Mouse (Mus musculus) hindbrain, embryonic 16.5 days (tissue): ENCODE data around the gene Ddx28. TPM values are rescaled to one million over a fixed set of nuclear protein-coding genes. Genes with fewer than 3 reads are reported as not detected.
A peak's percentile ranks its signal among the peaks of the same experiment; 100 is the strongest.

Source experiments
- ATAC-seq: fragments of 200-750 bp; cut with Nextera tagmentation; 2 replicates; pipeline ENCODE4 v1.8.0; 2017; ENCODE audit warnings: moderate TSS enrichment, moderate library complexity
- H3K27ac ChIP-seq: fragments of 300-500 bp; sonication (generic); 2 replicates; pipeline ENCODE4 v1.5.1; 2014; ENCODE audit warnings: low read depth, mild to moderate bottlenecking, control low read depth, low read length, moderate library complexity
- H3K27me3 ChIP-seq: fragments of 300-500 bp; sonication (generic); replicated peaks from 2 replicates; pipeline ENCODE4 v1.6.1; 2014; ENCODE audit warnings: low read length; ENCODE audit not compliant: control insufficient read depth, insufficient read depth
- H3K36me3 ChIP-seq: fragments of 300-500 bp; sonication (generic); 2 replicates; pipeline ENCODE4 v1.6.1; 2014; ENCODE audit warnings: mild to moderate bottlenecking, low read length, moderate library complexity, mixed read lengths; ENCODE audit not compliant: control insufficient read depth, insufficient read depth
- H3K4me1 ChIP-seq: fragments of 300-500 bp; sonication (generic); 2 replicates; pipeline ENCODE4 v1.6.1; 2014; ENCODE audit warnings: low read depth, low read length; ENCODE audit not compliant: control insufficient read depth, insufficient read depth
- H3K4me2 ChIP-seq: fragments of 300-500 bp; sonication (generic); 2 replicates; pipeline ENCODE4 v1.6.1; 2014; ENCODE audit warnings: mild to moderate bottlenecking, low read length, control low read depth, moderate library complexity
- H3K4me3 ChIP-seq: fragments of 300-500 bp; sonication (generic); 2 replicates; pipeline ENCODE4 v1.5.1; 2014; ENCODE audit warnings: mild to moderate bottlenecking, low read length, control low read depth, moderate library complexity
- H3K9ac ChIP-seq: fragments of 300-500 bp; sonication (generic); 2 replicates; pipeline ENCODE4 v1.6.1; 2014; ENCODE audit warnings: low read depth, mild to moderate bottlenecking, control low read depth, low read length, moderate library complexity
- H3K9me3 ChIP-seq: fragments of 300-500 bp; sonication (generic); 2 replicates; pipeline ENCODE4 v1.6.1; 2014; ENCODE audit warnings: mild to moderate bottlenecking, low read length, moderate library complexity; ENCODE audit not compliant: control insufficient read depth
- WGBS: fragments of 180-500 bp; shearing (Covaris S2); extraction: QIAGEN DNeasy Blood & Tissue Kit; methylation state at CpG from one replicate; pipeline ENCODE4 v1.1.7; 2014; 5-methylcytosine and 5-hydroxymethylcytosine counted together
- polyA plus RNA-seq: library from polyadenylated mRNA; unstranded; fragments of >200 nt; fragmentation: Nextera tagmentation; extraction: Ambion mirVana; gene quantifications from 2 replicates; pipeline ENCODE4 v1.2.1, GENCODE M21; 2015

Ddx28 gene
- polyA plus RNA-seq, result 20.3 and 22.1 TPM in 2 replicates

DNA sequence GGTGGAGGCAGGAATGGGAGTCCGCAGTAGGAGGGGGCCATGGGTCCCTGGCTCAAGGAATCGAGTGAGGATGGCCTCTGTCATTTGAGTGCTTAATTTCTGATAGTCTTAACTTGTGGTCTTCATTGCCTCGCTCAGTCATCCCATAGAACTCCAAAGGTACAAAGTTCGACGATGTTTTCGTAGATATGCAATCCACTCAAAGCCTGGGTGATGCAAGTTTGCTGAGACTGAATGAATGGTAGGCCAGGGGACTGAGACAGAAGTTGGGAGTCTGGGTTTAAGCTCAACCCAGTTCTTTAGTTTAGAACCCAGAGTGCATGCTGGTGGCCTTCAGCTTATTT, at the start of gene Ddx28:
Ddx28 (minus strand) TSS at position 240 of the 344 bp plus-strand sequence.
- peak within 1 kb of the TSS; percentile 77 for H3K27ac ChIP-seq
- ATAC-seq, result peak; percentile 37
- H3K9ac ChIP-seq, result peak within 1 kb of the TSS; percentile 73
- no peaks in the 10 kb centered on the region for H3K9me3 ChIP-seq
- H3K4me2 ChIP-seq, result peak within 1 kb of the TSS; percentile 97
- peaks cover 14% of the 10 kb centered on the region for H3K4me1 ChIP-seq
- H3K36me3 ChIP-seq, result peaks cover 3% of the 10 kb centered on the region; the same call in 1 of the 2 replicates
- no peaks in the 10 kb centered on the region for H3K27me3 ChIP-seq
- WGBS, result under 1% methylated on average over 6 of the region's 6 CpGs
- peak within 1 kb of the TSS; percentile 69 for H3K4me3 ChIP-seq

- Histone ChIP-seq H3K36me3 (no peaks in the 10 kb centered on the region), H3K9me3 (no peaks in the 10 kb centered on the region), H3K27me3 (no peaks in the 10 kb centered on the region), H3K4me1 (peaks cover 23% of the 10 kb centered on the region), H3K4me3 (peak overlapping the region; percentile 96), H3K27ac (no peak overlapping the region), H3K9ac (no peak overlapping the region; the same call in 1 of the 2 replicates), H3K4me2 (peak overlapping the region; percentile 75)
- ATAC-seq, result no peak
- 5% methylated on average over 3 of the region's 3 CpGs for WGBS
Measured at GRCm38 (mm10) chr8:106060521-106060920, 48.8 kb upstream of the Ddx28 start.

DNA sequence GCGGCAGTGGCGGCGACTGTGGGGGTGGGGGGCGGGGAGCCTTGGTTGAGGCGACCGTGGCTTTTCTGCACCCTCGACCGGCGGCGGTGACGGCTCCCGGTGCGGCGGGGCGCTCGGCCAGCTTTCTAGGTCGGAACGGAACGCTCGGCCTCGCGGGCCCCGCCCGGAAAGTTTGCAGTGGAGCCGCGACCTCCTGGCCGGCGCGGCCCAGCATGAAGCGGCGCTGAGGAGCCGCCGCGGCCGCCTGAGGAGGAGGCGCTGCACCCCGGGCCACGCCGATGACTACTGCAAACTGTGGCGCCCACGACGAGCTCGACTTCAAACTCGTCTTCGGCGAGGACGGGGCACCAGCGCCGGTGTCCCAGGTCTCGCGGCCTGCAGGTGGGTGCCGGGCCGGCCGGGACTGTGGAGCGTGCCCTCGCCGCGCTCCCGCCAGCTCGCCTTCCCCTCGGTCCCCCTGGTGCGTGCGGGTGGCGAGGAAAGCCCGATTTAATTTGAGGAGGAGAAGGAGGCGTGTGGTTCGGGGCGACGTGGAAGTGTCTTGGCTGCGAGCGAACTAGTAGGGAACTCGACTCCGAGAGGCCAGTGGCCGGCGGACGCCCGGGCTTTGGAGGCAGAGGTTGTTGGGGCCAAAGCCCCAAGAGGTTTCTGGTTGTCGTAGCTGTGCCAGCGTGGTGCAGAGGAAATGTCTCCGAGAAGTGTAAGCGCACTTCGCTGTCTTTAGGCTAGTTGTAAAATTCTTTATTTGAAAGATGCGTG, 48.1 kb upstream of the Ddx28 start:
- no peaks in the 10 kb centered on the region for H3K27me3 ChIP-seq
- under 1% methylated on average over 56 of the region's 83 CpGs for WGBS
- peak overlapping the region; percentile 75 for H3K4me2 ChIP-seq
- H3K36me3 ChIP-seq, result no peaks in the 10 kb centered on the region
- ATAC-seq, result peak; percentile 79
- H3K9me3 ChIP-seq, result no peaks in the 10 kb centered on the region
- H3K27ac ChIP-seq, result peak overlapping the region; percentile 91
- H3K9ac ChIP-seq, result peak overlapping the region; percentile 89
- H3K4me1 ChIP-seq, result peaks cover 23% of the 10 kb centered on the region
- peak overlapping the region; percentile 96 for H3K4me3 ChIP-seq

DNA sequence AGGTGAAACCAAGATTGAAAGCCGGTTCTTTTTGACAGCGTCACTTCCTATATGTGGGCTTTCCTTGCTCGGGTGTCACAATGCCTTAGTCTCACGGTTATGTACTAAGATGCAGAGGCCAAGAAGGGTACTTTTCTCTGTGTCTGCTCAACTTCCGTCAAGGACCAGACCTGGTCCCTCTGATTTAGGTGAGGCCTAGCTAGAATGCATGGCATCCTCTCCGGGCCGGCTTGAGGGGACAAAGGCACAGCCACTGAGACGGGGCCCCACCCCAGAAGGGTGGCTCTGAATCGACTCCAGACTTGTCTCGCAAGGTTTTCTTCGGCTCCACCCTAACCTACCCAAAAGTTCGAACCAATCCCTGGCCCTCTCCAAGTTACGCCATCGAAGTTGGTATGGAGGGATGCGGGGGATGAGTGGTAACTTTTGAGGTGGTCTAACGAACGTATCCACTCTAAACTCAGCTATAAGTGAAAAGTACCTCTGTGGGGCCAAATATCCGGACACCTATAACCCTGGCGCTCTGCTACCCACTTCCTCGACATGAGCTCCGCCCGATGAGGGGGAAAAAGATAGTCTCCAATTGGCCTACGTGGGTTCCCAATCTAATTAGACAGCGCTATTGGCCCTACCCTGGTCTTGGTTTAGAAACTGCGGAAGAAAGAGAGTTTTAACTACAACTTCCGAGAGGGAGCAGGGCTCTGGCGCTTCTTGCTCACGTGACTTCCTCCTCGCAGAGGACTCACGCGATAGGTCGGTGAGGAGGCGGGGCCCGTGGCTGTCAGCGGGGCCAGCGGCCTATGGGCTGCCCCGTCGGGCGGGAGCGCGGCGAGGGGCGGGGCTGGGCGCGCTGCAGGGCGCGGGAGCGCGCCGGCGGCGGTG, 47.3 kb upstream of the Ddx28 start, which contains the start of gene Nfatc3:
Nfatc3 (plus strand) TSS at position 110 of the 882 bp plus-strand sequence.
- Histone ChIP-seq H3K9ac (peak within 1 kb of the TSS; percentile 89), H3K4me2 (peak within 1 kb of the TSS; percentile 84), H3K36me3 (no peaks in the 10 kb centered on the region), H3K4me1 (peaks cover 23% of the 10 kb centered on the region), H3K27me3 (no peaks in the 10 kb centered on the region), H3K27ac (peak within 1 kb of the TSS; percentile 91), H3K4me3 (peak within 1 kb of the TSS; percentile 96), H3K9me3 (no peaks in the 10 kb centered on the region)
- 1% methylated on average over 43 of the region's 52 CpGs for WGBS
- ATAC-seq, result peak; percentile 98

- Histone ChIP-seq H3K36me3 (peaks cover 6% of the 10 kb centered on the region), H3K4me3 (no peak overlapping the region), H3K27me3 (no peaks in the 10 kb centered on the region), H3K4me1 (peaks cover 18% of the 10 kb centered on the region), H3K4me2 (no peak overlapping the region), H3K27ac (no peak overlapping the region), H3K9ac (no peak overlapping the region), H3K9me3 (no peaks in the 10 kb centered on the region)
- ATAC-seq, result no peak
- WGBS, result 83% methylated on average over 4 of the region's 4 CpGs
Measured at GRCm38 (mm10) chr8:106056455-106056982, 44.8 kb upstream of the Ddx28 start.

- ATAC-seq, result no peak
- no peak overlapping the region for H3K27ac ChIP-seq
Measured at GRCm38 (mm10) chr8:106055038-106055437, 43.4 kb upstream of the Ddx28 start.

GRCm38 (mm10) chr8:106054190-106054811, 42.6 kb upstream of the Ddx28 start:
- H3K9me3 ChIP-seq, result no peaks in the 10 kb centered on the region
- H3K4me2 ChIP-seq, result no peak overlapping the region
- no peak overlapping the region for H3K9ac ChIP-seq
- H3K27me3 ChIP-seq, result no peaks in the 10 kb centered on the region
- H3K36me3 ChIP-seq, result peaks cover 6% of the 10 kb centered on the region
- ATAC-seq, result no peak
- H3K4me3 ChIP-seq, result no peak overlapping the region
- no peak overlapping the region for H3K27ac ChIP-seq
- WGBS, result 74% methylated on average over 6 of the region's 6 CpGs
- H3K4me1 ChIP-seq, result peaks cover 8% of the 10 kb centered on the region

More at GRCm38 (mm10) chr8:106055038-106055437, 43.4 kb upstream of the Ddx28 start:
- no peak overlapping the region for H3K4me2 ChIP-seq
- no peak overlapping the region for H3K4me3 ChIP-seq
- peaks cover 6% of the 10 kb centered on the region for H3K36me3 ChIP-seq
- H3K9me3 ChIP-seq, result no peaks in the 10 kb centered on the region
- no peak overlapping the region for H3K9ac ChIP-seq
- WGBS, result 24% methylated on average over 3 of the region's 3 CpGs
- H3K27me3 ChIP-seq, result no peaks in the 10 kb centered on the region
- H3K4me1 ChIP-seq, result peaks cover 8% of the 10 kb centered on the region

DNA sequence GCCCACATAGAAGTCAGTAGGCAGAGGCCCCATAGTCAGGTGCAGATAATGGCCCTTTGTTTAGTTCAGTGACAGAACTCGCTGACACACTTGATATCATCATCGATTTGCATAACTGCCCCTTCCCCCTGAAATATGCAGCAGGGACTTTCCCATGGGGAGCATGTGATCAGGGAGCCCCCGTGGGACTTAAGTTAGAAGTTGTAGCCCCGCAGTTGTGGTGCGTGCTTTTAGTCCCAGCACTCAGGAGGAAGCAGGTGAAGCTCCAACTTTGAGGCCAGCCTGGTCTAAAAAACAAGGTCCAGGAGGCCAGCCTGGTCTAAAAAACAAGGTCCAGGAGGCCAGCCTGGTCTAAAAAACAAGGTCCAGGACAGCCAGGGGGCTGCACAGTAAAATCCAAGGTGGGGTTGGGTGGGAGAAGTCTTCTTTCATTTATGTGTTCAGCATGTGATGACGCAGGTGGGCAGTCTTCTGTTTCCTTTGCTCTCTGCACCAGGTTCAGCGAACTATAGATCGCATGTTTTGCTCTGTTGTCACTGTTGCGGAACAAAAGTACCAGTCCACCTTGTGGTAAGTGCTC, 40.9 kb upstream of the Ddx28 start:
- Histone ChIP-seq H3K9me3 (no peaks in the 10 kb centered on the region), H3K27ac (no peak overlapping the region), H3K27me3 (no peaks in the 10 kb centered on the region), H3K4me2 (no peak overlapping the region), H3K36me3 (peaks cover 6% of the 10 kb centered on the region), H3K4me3 (no peak overlapping the region), H3K9ac (no peak overlapping the region), H3K4me1 (no peaks in the 10 kb centered on the region)
- 93% methylated on average over 9 of the region's 9 CpGs for WGBS
- ATAC-seq, result no peak
